Mouse (Mus musculus) natural killer cell, adult 2 months (primary cell): ENCODE results near the gene Golga4.

ENCODE experiments used
- DNase-seq, 2 experiments: peaks; one replicate each; pipeline ENCODE4 v3.0.0; 2022; ENCODE audit warnings: low spot score in 2 of 2

Golga4 gene

DNA sequence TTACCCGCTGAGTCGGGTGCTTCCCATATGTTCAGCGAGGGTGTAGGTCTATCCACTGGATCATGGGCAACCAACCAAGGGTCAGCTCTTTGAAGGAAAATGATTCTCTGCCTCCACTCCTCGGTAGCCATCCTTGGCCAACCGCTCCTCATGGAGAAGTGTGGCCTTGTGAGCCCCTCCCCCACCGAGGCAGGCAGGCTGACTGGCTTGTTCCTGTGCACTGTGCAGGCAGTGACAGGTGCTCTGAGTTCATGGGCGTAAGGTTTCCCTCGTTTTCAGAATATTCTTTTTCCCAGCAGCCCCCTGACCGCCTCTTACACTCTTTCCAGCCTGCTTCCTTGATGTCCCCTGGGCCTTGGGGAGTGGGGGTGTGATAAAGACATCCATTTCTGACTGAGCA, 117.4 kb downstream of the Golga4 start:
- no peak for DNase-seq

DNA sequence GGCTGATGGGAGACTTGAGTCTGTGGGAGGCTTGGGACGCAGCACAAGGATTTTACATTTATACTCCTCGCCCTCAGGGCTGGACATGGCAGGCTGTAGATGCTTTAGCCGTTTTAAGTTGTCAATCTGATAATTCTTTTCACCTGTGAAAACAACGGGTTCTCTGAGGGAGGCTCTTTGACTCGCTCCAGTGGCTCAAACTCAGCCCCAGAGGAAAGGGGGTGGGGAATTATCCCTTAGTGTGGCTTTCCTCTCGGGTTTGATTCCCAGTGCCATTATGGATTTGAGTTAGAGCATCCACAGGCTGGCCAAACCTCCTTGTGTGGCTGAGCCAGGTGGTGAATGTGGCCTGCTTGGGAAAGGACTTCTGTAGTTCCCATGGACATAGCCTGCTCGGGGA, 118.1 kb downstream of the Golga4 start:
- no peak for DNase-seq

DNA sequence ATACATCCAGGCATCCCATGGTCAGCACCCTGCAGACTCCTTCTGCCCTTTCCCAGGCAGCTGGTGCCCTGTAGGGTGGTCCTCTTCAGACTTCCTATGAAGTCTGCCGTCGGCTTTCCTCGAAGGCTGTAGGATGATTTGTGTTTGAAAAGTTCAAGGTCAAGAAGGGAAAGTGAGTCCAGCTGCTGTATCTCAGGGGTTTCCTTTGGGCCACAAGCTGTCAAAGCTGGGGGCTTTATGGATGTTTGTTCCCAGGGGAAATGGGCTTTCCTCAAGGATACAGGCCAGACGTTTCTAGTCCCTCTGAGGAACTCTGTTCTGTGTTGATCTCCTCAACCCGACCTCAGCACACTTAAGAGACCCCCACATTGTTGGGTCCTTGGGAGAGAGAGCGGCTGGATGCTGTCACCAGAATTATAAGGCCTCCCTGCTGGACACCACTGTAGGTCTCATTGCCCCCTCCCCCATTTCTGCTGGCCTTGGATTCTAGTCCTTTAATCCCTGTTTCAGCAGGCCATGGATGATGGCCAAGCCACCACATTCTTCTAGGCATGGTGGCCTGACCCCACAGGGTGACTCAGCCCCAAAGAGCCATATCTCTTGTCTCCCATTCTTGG, 123.8 kb downstream of the Golga4 start:
- DNase-seq: no peak
